Mouse (Mus musculus) mesoderm, embryonic 11.5 days (tissue): Measurements from ENCODE around the gene Vmn2r27.

ENCODE experiments used
- DNase-seq: peaks from one replicate; pipeline ENCODE4 v3.0.0-alpha.2; 2012; ENCODE audit warnings: low read depth, low spot score

Vmn2r27 gene

DNA sequence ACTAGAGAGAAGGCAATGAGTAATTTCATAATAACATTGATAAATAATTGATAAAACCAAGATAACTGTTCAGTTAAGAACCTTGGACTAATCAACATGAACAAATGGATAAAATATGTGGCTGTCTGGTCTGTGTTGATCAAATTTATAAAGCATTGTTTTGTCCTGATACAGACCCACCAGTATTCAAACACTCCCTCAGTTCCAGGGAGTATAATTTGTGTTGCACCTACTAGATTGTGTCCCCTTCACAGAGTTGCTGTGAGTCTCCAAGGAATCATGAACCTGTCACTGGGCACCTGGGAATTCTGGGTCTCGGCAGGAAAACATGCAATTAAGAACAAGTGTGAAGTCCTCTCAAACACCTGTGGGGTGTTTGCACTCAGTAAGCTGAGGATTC is at the start of gene Vmn2r27:
Vmn2r27 (minus strand) TSS at position 101 of the 400 bp plus-strand sequence.
- no peak for DNase-seq

DNA sequence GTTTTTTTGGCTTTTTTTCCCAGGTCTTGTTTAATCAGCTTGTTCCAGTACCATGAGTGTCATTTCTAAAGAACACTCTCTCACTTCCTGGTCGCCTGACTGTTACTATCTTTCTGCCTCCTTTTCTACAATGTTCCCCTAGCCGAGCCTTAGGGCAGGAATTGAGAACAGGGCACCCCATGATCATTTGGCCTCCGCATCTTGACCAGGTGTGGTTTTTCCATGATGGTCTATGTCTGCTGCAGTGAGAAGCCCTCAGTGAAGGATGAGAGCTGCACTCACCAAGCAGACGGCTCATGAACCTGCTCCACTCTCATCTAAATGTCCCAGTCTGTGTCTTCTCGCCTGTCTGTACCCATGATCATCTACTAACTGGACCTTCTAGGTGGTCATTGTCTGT is 46.6 kb upstream of the Vmn2r27 start:
- DNase-seq: no peak

GRCm38 (mm10) chr6:124277641-124278040 is 46.0 kb upstream of the Vmn2r27 start:
- DNase-seq: no peak

DNA sequence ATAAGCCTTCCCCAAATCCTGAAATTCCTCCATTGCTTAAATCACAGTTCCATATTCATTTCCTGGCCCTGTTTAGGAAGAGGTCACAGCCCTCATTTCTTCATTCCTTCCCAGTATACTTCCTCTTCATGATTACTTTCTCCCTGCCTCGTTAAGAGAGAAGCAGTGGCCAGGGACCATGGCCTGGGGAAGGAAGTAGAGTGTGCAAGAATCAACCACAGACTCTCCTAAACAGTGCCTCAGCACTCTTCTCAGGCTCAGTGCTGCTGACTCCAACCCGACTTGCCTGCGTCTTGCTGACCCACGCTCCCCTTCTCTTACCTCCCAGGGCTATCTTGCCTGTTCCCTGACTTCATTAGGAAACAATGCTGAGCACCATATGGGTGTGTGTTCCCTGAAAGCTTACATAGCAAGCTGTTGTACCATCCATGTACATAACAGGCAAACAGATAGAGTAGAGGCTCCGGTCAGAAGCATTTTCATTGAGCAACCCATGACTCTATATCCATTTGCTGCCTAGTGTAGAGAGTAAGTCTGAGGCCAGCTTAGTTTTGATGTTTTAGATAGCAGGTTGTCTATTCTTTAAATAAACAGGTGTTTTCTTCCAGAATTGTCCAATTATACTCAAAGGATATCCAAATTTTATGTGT is 41.7 kb upstream of the Vmn2r27 start:
- DNase-seq: no peak

DNA sequence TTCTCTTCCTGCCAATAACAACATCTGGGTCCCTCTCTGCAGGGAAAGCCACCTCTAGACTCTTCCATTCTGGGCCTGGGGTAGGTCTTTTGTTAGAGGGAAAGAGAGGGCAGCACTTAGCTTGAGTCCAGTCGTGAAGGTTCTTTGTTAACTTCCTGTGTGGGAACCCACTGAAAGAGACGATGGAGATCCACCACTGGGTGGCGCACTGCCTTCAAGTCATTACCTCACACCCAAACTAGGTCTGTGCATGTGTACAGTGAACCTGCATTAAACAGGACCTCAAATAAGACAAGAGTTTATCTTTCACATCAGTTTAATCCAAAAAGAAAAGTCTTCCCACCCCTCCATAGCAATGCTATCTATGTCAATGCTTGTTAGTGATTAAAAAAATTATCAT is 31.0 kb upstream of the Vmn2r27 start:
- peak; percentile 69 for DNase-seq

- peak; percentile 83 for DNase-seq
Observed at GRCm38 (mm10) chr6:124260198-124260931, 28.7 kb upstream of the Vmn2r27 start.

GRCm38 (mm10) chr6:124255721-124256470 is 24.2 kb upstream of the Vmn2r27 start:
- no peak for DNase-seq

- DNase-seq: no peak
Observed at GRCm38 (mm10) chr6:124202116-124202515, 29.5 kb downstream of the Vmn2r27 start.

DNA sequence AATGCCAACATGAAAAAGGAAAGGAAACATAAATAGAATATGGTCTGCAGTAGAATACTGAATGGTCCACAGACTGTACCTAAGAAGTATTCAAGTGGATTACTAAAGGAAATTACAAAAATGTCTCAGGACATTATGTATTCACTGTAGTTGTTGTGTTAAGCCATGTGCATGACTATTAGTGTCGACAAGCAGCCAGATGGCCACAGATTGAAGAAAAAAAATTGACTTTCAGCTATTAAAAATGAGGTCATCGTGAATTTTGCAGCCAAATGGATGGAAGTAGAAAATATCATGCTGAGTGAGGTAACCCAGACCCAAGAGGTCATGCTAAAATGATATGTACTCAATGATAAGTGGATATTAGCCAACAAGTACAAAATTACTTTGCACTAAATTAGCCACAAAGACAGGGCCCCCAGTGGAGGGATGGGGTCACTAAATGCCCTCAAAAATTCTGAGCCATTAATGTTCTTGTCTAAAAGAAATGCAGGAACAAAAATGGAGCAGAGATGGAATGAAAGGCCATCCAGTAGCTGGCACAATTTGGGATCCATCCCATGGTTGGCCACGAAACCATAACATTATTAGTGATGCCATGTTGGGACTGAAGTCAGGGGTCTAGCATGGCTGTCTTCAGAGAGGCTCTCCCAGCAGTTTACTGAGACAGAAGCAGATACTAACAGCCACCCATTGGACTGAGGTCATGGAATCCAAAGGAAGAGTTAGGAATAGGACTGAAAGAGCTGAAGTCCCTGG is 63.0 kb downstream of the Vmn2r27 start:
- no peak for DNase-seq

GRCm38 (mm10) chr6:124166596-124166995 is 65.1 kb downstream of the Vmn2r27 start:
- DNase-seq: no peak

- no peak for DNase-seq
Observed at GRCm38 (mm10) chr6:124149808-124150207, 81.8 kb downstream of the Vmn2r27 start.
